Mouse (Mus musculus) left cerebral cortex, adult 8-10 months (tissue): ENCODE data around the gene Dqx1. TPM values are rescaled to one million over a fixed set of nuclear protein-coding genes. Genes with fewer than 3 reads are reported as not detected.

Experiments
- DNase-seq, 2 experiments: peaks; one replicate each; pipeline ENCODE4 v3.0.0; 2022; ENCODE audit warnings: low spot score in 2 of 2
- total RNA-seq, 4 experiments: library from RNA; stranded (reverse); gene quantifications; 2 replicates each; pipeline ENCODE4 v1.2.4; 2022

Dqx1 gene
- 1 to 10 TPM in 2 of 4 experiments, under 1 TPM in 2; 0.67 to 1.5 (median 1.1) TPM for total RNA-seq

DNA sequence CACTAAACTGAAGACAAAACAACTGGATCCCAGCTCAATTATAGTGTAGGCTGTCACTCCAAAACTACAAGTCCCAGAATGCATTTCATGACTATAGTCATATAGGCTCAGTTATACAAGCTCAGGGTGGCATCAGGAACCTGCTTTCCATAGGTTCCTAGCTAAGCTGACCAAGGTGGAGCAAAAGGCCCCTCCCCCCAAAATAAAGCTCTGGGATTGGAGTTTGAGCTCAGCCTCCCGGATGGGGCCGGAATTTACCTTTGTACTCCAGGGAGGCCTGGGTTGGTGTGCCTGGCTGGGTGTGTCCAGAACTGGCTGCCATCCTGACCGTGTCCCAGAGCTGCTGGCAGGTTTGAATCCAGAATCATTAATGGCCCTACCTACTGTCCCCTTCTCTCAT is at the start of gene Dqx1:
Dqx1 (plus strand) TSS at position 55 of the 400 bp plus-strand sequence.
- DNase-seq: no peak

DNA sequence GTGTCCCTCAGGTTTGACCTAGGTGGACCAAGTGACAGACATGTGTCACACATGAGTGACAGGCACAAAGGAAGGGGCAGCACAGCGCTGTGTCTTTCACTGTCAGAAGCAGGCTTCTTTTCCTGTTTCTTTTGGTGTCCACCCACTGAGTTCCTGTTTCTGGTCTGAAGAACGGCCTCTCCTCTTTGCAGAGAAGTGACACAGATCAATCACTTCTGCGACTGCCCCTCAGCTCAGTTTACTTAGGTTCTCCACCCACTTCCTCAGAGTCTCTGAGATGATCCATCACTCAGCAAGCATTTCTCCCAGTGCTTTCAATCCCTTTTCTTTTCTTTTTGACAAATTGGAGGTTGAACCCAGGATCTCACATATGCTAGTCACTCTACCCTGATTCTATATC is 49.0 kb upstream of the Dqx1 start:
- no peak for DNase-seq

DNA sequence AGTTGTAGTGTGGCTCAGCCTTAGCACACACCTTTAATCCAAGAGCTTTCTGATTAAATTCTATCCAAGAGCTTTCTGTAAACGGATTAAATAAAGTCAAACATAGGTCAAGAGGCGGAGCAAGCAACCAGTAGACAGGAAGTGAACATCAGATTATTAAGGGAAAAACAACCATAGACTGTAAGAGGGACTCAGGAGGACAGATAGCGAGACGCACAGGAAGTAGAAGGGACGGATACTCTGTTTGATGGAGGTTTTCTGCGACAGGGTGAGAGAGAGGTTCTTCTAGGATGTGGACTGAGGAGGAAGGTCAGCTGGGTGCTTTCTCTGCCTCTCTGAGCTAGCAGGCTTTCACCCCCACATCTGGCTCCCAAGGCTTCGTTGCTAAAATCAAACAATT is 47.6 kb upstream of the Dqx1 start:
- no peak for DNase-seq

DNA sequence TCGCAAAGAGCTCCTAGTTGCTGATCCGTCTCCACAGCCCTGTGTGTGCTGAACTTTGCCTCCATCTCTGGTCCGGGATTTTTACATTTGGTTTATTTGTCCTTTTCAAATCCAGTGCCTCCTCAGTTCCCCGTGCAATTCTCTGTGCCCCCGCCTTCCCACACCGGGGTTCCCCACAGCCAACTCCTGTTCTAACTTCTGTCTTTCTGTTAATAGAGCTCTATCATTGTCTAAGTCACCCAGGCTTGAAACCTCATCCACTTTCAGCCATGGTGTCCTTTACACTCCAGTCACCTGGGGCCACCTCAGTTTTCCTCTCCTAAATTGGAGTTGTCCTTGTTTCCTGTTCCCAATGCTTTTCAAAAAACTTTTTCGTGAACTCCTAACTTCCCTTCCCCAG is 46.4 kb upstream of the Dqx1 start:
- DNase-seq: no peak

DNA sequence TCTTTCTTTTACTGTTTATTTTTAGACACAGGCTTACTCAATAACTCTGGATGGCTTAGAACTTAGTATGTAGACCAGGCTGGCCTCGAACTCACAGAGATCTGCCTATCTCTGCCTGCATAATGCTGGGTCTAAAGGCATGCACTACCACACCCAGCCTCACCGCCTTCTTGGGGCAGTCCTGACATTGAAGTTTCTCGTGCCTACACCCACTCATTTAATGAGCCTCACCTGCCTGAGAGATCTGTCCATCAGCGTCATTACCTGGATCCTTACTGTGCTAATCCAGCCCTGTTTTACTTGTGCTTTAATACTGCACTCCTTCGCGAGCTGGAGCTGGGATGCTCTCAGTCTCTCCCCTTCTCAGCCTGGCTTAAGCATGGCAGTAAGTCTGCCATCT is 45.9 kb upstream of the Dqx1 start:
- DNase-seq: no peak

DNA sequence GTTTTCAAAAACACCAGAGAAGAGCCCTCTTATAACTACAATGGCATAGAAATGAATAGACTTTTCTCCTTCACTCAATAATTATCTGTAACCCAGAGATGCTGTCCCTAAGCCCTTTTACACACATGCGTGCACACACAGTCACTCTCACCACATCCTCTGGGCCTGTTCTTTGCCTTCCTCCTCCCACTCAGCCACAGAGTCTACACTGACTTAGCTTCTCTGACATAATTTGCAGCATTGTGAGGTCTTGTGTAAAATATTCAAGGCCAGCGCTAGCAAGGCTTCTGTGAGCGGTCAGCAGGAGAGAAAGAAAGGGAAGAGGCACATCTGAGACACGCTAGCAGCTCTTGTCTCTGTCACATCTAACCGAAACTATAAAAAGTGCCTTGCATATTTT is 44.2 kb upstream of the Dqx1 start:
- DNase-seq: no peak

DNA sequence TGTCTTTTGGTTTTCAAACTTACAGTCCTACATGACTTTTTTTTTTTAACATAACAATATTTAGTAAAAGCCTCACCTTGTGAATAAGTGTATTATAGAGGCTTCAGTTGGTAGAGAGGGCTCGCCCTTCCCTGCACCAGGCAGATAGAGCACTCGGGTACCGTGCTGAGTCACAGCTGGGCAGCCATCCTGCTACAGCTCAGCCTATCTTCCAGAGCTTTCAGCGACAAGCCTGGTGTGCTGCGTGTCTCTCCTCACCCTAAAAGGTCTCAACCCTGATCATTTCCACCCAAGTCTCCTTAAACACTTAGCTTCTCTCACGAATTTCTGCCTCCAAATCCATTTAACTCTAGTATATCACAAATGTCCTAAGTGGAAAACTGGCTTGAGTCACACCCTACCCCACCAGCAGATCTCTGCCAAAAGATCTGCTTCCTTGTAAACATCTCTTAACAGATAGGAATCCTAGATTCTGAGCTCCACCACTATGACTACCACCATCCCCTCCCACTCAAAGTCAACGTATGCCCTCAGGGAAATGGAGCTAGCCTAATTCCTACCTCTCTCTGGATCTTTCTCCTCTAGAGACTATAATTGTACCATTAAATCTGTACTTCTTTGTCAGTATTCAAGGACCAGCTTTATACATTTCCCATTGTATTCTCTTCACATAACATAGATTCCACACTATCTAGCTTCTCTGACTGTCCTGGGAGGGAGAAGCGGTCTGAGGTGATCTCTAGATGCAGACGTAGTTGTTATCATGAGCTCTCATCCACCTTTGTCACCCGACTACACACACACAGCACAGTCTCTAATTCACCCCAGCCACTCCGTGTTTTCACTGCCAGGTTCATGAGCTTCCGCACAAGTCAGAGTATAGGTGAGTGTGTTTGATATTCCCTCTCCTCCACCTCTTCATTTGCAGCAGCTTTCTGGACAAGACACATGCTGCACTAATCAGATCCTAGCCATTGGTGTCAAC is 42.9 kb upstream of the Dqx1 start:
- DNase-seq: no peak

DNA sequence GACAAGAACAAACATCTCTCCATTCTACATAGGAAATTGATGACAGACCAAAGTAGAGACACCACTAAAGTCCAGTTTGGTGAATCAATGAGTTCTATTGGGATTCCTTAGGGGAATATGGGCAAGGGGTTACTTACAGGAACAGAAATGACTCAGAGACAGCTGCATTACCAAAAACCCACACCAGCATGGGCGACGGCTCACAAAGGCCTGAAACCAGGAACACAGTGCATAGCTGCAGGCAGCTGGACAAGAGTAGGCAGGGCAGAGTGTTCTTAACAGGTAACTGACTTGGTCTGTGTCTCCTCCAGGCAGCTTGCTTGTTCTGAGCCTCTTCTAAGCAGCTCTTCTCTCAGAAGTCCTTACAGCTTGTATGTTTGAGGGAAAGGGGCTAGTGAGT is 41.9 kb upstream of the Dqx1 start:
- DNase-seq: no peak

DNA sequence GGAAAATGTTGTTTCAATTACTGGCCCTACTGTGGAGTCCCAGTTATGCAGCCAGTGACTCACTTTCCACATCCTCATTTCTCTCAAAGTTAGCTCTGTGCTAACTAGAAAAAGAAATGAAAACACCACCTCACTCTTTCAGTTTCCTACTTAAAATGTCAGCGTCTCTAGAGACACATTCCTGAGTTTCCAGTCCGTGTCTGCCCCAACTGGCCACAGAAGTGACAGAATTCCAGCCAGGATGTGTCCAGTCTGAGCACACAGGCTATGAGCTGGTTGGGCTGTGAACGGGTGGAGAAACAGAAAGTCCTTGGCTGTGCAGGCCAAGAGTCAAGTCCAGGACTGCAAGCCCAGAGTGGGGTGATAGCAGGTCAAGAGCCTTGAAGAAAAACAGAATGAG is 40.5 kb upstream of the Dqx1 start:
- no peak for DNase-seq

DNA sequence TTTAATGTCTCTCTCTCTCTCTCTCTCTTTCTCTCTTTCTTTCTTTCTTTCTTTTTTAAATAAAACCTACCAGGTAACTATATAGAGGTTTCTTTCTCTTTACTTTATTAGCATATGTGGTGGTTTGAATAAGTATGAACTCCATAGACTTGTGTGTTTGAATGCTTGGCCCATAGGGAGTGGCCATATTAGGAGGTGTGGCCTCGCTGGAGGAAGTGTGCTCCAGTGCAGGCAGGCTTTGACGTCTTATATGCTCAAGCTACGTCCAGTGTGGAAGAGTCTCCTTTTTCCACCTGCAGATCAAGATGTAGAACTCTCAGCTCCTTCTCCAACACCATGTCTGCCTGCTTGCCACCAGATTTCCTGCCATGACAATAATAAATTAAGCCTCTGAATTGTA is 38.6 kb upstream of the Dqx1 start:
- DNase-seq: no peak

DNA sequence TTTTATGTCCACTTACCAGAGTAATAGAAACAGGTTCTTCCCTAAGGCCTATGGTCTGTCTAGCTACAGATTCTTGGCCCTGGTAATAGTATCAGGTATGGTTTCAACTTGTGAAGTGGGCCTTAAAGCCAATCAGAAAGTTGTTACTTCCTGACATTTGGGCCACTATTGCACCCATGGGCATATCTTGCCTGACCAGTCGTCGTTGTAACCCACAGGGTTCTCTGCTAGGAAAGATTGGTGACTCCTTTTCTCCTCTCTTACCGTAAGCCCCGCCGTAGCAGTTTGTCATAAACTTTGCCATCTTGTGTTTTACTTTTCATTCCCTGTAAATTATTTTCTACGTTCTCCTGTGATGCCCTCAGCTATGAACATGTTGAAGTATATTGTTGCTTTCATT is 37.5 kb upstream of the Dqx1 start:
- DNase-seq: no peak

DNA sequence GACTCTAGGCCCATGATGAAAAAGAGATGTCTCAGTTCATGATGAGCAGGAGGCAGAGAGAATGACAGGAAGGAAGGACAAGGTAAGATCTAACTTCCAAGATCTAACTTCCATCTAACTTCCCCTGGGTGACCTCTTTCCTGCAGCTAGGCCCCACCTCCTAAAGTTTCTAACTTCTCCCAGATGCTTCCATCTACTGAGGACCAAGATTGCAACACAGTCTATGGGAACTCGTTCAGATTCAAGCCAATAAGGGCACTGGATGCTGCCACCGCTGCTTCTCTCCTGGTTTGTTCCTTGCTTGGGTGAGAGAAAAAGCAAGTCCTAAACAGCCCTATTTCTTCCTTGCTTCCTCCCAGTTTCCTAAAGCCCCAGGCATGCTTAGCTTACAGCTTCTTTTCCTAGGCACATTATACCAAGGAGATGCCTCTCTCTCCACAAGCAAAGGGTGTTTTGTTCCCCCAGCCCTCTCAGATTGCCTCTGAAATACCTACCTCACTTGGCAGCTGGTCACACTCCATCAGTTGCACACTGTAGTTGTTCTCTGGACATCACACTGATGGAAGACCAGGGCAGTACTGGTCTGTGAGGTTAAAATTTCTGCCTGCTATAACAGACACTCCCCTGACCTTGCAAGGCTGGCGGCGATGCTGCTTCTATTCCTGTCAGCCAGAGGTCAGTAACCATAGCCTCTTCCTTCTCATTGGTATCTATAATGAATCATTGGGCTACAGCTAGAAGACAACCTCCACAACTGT is 36.6 kb upstream of the Dqx1 start:
- DNase-seq: no peak

DNA sequence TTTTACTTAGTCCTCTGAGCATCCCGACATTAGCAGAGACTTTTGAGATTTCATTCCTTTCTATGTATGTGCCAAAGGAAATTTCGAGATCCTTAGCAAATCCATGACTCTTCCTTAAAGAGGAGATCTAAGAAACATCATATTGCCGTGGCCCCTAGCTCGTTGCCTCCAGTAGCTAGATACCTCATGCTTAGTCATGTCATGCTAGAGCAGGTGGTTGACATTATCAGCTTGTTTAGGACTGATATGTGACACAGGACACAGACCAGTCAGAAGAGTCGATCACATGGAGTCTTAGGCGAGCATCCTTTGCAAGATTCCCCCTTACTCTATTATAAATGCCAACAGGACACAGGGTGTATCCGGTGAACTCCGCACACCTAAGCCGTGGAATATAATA is 34.6 kb upstream of the Dqx1 start:
- DNase-seq: no peak

DNA sequence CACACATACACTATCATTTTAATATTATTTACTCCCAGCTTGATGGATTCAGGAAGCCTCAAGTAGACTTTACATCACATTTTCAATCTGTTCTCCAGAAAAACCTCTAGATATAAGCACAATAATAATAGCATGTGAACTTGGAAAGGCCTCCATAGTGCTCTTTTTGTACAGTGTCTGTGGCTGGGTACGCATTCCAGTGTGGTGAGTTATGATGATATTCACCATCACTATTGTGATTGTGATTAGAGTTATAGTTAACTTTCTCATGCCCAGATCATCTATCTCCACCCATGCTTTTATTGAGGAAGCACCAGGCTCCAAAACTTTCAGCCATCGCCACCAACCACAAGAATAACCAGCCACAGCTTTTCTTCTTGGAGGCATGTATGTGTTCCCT is 33.9 kb upstream of the Dqx1 start:
- DNase-seq: no peak

DNA sequence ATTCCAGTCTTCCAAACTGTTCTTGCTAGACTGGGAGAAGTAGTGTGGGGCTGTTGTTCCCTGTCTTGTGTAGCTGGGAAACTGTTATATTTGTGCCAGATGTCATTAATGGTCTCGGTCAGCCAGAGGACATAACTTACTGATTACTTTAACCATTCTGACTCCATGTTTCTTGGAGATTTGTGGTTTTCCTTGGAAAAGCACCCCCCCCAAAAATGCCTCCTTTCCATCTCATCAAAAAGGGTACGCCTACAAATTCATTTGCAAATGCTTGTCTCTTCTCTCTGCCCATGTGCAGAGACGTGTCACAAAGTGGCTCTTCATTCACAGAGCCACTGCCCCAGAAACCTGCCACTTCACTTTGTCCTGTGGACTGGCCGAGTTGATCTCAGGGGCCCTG is 33.2 kb upstream of the Dqx1 start:
- no peak for DNase-seq

DNA sequence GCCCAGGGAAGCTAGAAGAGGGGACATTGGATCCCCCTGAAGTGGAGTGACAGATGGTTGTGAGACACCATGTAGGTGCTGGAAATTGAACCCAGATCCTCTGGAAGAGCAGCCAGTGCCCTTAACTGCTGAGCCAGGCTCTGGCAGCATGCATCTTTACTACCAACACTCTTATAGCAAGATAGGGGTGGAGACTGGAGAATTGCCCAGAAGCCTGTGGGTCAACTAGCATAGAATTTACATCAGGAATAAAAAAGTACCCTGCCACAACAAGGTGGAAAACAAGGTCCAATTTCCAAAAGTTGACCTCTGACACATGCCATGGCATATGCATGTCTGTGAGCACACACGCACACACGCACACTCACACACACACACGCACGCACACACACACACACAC is 32.4 kb upstream of the Dqx1 start:
- DNase-seq: no peak

DNA sequence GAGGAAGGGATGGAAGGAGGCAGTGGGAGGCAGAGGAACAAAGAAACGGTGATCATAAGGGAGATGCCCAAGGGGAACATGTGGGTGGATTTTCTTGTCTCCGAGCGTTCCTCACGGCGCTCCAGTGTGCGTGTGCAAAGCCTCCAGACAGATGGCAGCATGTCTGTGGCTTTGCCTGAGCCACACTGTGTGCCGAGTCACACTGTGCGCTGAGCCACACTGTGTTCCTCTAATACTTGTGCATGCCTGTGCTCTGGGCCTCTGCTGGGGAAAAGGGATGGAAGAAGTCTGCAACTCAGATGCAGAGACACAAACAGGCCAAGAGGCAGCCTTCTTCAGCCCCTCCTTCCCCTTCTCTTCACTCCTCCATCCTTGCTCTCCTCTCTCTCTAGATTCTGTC is 30.4 kb upstream of the Dqx1 start:
- no peak for DNase-seq

DNA sequence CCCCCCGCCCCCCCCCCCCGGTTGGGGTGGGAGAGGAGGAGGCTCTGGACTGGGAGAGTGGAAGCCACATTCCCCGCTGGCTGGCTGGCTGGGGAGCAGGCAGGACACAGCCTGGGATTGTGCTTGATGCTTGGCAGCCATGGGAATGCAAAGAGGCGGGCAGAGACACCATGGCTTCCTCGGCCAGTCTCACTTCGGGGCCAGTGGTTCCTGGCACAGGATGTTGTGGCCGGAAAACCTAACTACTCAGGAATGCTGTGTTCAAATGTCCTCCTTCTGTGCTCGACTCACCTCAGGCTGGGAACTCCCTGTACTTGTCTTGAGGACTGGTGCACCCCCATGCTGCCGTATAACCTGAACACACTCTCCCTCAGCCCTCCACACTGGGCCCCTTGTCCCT is 29.9 kb upstream of the Dqx1 start:
- DNase-seq: no peak

DNA sequence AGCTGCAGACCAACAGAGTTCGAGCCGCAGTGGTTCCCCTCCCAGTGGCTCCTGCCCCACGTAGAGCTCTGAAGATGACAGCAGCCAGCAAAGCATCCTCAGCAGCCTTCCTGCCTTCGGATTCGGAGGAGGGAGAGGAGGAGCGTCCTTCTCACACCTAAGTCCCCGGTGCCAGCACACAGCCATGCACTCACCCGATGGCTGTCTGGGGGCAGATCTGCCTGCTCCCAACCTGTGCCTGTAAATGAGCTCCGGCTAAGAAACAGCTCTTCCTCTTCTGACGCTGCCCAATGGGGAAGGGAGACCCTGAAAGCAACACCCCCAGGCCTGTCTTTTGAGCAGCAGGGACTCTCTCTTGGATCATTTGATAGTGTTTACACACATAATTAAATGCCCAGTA is 27.9 kb upstream of the Dqx1 start:
- DNase-seq: no peak

DNA sequence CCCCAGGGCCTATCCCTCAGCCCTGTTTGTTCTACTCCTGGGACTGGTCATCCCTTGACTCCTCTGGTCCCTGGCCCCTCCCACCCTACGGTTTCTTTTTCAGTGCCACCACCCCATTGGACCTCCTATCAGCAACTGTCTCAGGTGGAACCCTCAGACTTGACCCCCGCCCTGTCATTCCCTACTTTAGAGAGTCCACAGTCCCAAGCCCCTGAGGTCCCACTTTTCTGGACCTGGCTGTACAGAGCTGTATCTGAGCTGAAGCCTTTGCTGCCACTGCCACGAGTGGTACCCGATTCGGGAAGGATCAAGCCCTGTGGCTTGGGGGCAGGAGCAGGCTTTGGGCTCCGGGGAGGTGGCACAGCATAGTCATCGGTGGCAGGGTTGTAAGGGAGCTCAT is 26.5 kb upstream of the Dqx1 start:
- no peak for DNase-seq

DNA sequence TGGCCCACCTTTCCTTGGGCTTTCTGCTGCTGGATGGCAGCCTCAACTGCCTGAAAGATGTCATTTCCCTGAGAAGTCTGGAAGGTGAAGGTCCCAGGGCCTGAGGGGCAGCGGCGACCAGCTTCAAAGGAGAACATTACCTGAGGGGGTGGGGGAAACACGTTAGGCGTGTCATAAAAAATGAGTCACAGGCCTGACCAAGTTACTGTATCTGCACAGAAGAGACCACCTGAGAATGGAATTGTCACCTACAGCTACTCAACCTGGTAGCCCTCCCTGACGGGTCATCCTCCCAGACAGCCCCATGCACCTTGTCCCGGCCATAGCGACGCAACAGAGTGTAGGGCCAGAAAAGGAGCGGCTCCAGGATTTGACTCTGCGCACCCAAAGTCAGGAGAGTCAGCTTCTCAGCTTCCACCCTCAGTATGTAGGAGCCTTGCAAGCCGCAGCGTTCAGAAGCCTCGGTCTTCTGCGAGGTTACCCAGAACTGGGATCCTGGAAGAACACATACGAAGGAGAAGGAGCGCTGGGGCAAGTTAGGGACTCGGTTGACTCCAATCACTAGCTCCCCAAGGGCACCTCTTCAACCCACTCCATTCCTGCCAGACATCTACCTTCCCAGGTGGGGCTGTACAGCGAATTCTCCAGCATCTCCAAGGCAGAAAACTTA is 25.6 kb upstream of the Dqx1 start:
- no peak for DNase-seq

DNA sequence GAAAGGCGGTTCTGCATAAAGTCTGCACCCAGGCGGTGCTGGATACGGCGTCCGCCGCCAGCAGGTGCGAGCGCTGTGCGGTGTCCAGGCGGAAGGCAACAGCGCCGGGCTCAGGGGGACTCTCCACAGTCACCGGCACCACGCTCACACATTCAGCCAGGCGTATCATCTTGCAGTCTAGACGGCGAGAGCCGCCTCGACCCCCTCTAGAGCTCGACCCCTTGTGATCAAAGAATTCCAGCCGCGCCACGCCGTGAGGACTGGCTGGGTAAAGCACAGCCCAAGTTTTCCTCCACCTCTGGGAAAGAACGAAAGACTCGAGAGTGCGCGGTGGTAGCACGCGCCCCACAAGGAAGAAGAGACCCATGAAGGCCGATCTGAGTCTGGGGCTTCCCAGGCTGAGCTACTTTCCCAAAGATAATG is 24.9 kb upstream of the Dqx1 start:
- DNase-seq: no peak
